Comparison of ENCODE assay signal across 28 mouse cellular contexts in genomic region chr1:159828531-159828930, GRCm38 (mm10).
DNase-seq lines count a peak whose midpoint lies in the region; ATAC-seq and TF ChIP-seq lines count a peak whose summit lies in the region.
"Had no signal": no experiment of that assay in that cellular context is flagged by ENCODE, and none has a peak within 500 bp of the region (broad histone marks: within the 10 kb centered on the region; RNA-seq: fewer than 3 reads in every experiment).

No protein-coding gene starts in this region.

- no peak overlapping the region for H3K4me3 ChIP-seq in left cerebral cortex, adult 2 months
- no peak overlapping the region for H3K4me3 ChIP-seq in midbrain, embryonic 14.5 days (replicated peaks; ENCODE audit: low read depth, low read length)
- H3K4me3 ChIP-seq: embryonic facial prominence, embryonic 13.5 days; embryonic facial prominence, embryonic 15.5 days; erythroblast, embryonic 14.5 days; forebrain, embryonic 10.5 days; forebrain, embryonic 12.5 days had no signal

- no peak for TF ChIP-seq CTCF in left cerebral cortex, adult 2 months (IDR thresholded peaks at IDR 0.05)

- H3K4me1 ChIP-seq in midbrain, embryonic 14.5 days (ENCODE audit: control insufficient read depth, insufficient read depth, low read length): no peaks in the 10 kb centered on the region
- H3K4me1 ChIP-seq: embryonic facial prominence, embryonic 13.5 days; embryonic facial prominence, embryonic 15.5 days; forebrain, embryonic 12.5 days had no signal

- H3K27me3 ChIP-seq in midbrain, embryonic 14.5 days (ENCODE audit: control insufficient read depth, insufficient read depth, low read length): no peaks in the 10 kb centered on the region
- H3K27me3 ChIP-seq: embryonic facial prominence, embryonic 13.5 days; embryonic facial prominence, embryonic 15.5 days; forebrain, embryonic 12.5 days had no signal

- H3K36me3 ChIP-seq in midbrain, embryonic 14.5 days (ENCODE audit: control insufficient read depth, insufficient read depth, low read length): no peaks in the 10 kb centered on the region
- H3K36me3 ChIP-seq: embryonic facial prominence, embryonic 13.5 days; embryonic facial prominence, embryonic 15.5 days; forebrain, embryonic 10.5 days; forebrain, embryonic 12.5 days; G1E had no signal

- 94% methylated on average over 2 of the region's 2 CpGs for WGBS in midbrain, embryonic 14.5 days

- no peak overlapping the region for H3K9ac ChIP-seq in midbrain, embryonic 14.5 days (replicated peaks; ENCODE audit: low read length)
- H3K9ac ChIP-seq: embryonic facial prominence, embryonic 13.5 days; embryonic facial prominence, embryonic 15.5 days; forebrain, embryonic 12.5 days had no signal

- intact Hi-C loops in left cerebral cortex, adult 2 months (cut with DNase I): loop anchor here (2.0 kb wide), 2 partner anchors 44 to 60 kb away; no protein-coding TSS in a partner anchor

- no peaks in the 10 kb centered on the region for H3K9me3 ChIP-seq in midbrain, embryonic 14.5 days (ENCODE audit: control insufficient read depth, low read length)
- H3K9me3 ChIP-seq: embryonic facial prominence, embryonic 13.5 days; embryonic facial prominence, embryonic 15.5 days; forebrain, embryonic 10.5 days; forebrain, embryonic 12.5 days; G1E had no signal

- DNase-seq in left cerebral cortex, adult 2 months (ENCODE audit: extremely low spot score in 1 of 2, low spot score in 2 of 2): no peak
- DNase-seq in left cerebral cortex, adult 11 months (ENCODE audit: low spot score): no peak
- peak; percentile 19 to 42 for DNase-seq in right cerebral cortex, adult 2 months (ENCODE audit: low spot score in 2 of 2)
- no peak for DNase-seq in right cerebral cortex, postnatal 10 days (ENCODE audit: low spot score in 2 of 2)
- peak; percentile 73 for DNase-seq in brain, adult 2 months (ENCODE audit: low read depth, low spot score)
- no peak for DNase-seq in midbrain, embryonic 14.5 days
- no peak for DNase-seq in urinary bladder, postnatal 25 days (ENCODE audit: low spot score)
- DNase-seq: adrenal gland, adult 8-10 months; adrenal gland, postnatal 14 days; adrenal gland, postnatal 36 days; cerebellum, adult 11 months; cerebellum, adult 18-20 months; cerebellum, adult 8-10 months; cerebellum, adult 9-11 months; cerebellum, postnatal 14 days; cerebellum, postnatal 36 days; embryo, embryonic 11 days had no signal

- ATAC-seq in midbrain, embryonic 14.5 days (ENCODE audit: low FRiP score, low TSS enrichment): no peak
- ATAC-seq: activated CD4-positive, CD25-positive, alpha-beta regulatory T cell, adult 4 months; CD4-positive, CD25-positive, alpha-beta regulatory T cell, adult 4 months; forebrain, embryonic 14.5 days; forebrain, embryonic 16.5 days; Patski had no signal

- H3K4me2 ChIP-seq in midbrain, embryonic 14.5 days (ENCODE audit: low read length): no peak overlapping the region
- H3K4me2 ChIP-seq: embryonic facial prominence, embryonic 13.5 days; embryonic facial prominence, embryonic 15.5 days; forebrain, embryonic 12.5 days had no signal

- peak overlapping the region; percentile 44; the same call in 1 of the 2 replicates for H3K27ac ChIP-seq in left cerebral cortex, adult 2 months
- no peak overlapping the region for H3K27ac ChIP-seq in midbrain, embryonic 14.5 days (replicated peaks; ENCODE audit: low read depth, low read length)
- H3K27ac ChIP-seq: embryonic facial prominence, embryonic 13.5 days; embryonic facial prominence, embryonic 15.5 days; forebrain, embryonic 10.5 days; forebrain, embryonic 12.5 days had no signal

Comparison
In these comparisons a context has a peak if more than half of its experiments do, and no peak if none do; other contexts are left out.
1. DNase-seq: peak in right cerebral cortex, adult 2 months (2 of 2) and brain, adult 2 months (single experiment); none in left cerebral cortex, adult 2 months (0 of 2), left cerebral cortex, adult 11 months (single experiment), right cerebral cortex, postnatal 10 days (0 of 2), midbrain, embryonic 14.5 days (single experiment) and urinary bladder, postnatal 25 days (single experiment).